Mouse (Mus musculus) lung, embryonic 15.5 days (tissue): ENCODE data around the gene Gfod2. TPM values are rescaled to one million over a fixed set of nuclear protein-coding genes. Genes with fewer than 3 reads are reported as not detected.

Experiments used
- ATAC-seq: fragments of 200-750 bp; cut with Nextera tagmentation; 2 replicates; pipeline ENCODE4 v1.8.0; 2017; ENCODE audit warnings: moderate number of reproducible peaks, borderline replicate concordance; ENCODE audit not compliant: low FRiP score, low TSS enrichment; ENCODE audit errors: extremely low read depth
- H3K27ac ChIP-seq: fragments of 300-500 bp; sonication (generic); 2 replicates; pipeline ENCODE4 v1.5.1; 2015; ENCODE audit warnings: moderate library complexity, mild to moderate bottlenecking, inconsistent platforms
- H3K27me3 ChIP-seq: fragments of 300-500 bp; sonication (generic); 2 replicates; pipeline ENCODE4 v1.6.1; 2015; ENCODE audit warnings: inconsistent platforms
- H3K36me3 ChIP-seq: fragments of 300-500 bp; sonication (generic); 2 replicates; pipeline ENCODE4 v1.6.1; 2015; ENCODE audit warnings: inconsistent platforms
- H3K4me1 ChIP-seq: fragments of 300-500 bp; sonication (generic); 2 replicates; pipeline ENCODE4 v1.6.1; 2015; ENCODE audit warnings: inconsistent platforms
- H3K4me2 ChIP-seq: fragments of 300-500 bp; sonication (generic); 2 replicates; pipeline ENCODE4 v1.6.1; 2015; ENCODE audit warnings: inconsistent platforms, mild to moderate bottlenecking, moderate library complexity
- H3K4me3 ChIP-seq: fragments of 300-500 bp; sonication (generic); 2 replicates; pipeline ENCODE4 v1.5.1; 2015; ENCODE audit warnings: mild to moderate bottlenecking, inconsistent platforms
- H3K9ac ChIP-seq: fragments of 300-500 bp; sonication (generic); 2 replicates; pipeline ENCODE4 v1.6.1; 2015; ENCODE audit warnings: inconsistent platforms
- H3K9me3 ChIP-seq: fragments of 300-500 bp; sonication (generic); 2 replicates; pipeline ENCODE4 v1.6.1; 2016; ENCODE audit warnings: inconsistent platforms
- WGBS: fragments of 180-500 bp; shearing (Covaris S2); methylation state at CpG from one replicate; pipeline ENCODE4 v1.1.7; 2015; 5-methylcytosine and 5-hydroxymethylcytosine counted together
- polyA plus RNA-seq: library from polyadenylated mRNA; unstranded; fragments of >200 nt; fragmentation: Nextera tagmentation; extraction: Ambion mirVana; gene quantifications from 2 replicates; pipeline ENCODE4 v1.2.1, GENCODE M21; 2015

Gene Gfod2
- polyA plus RNA-seq, 1 experiment from 2014 or later, result 23.5 TPM

DNA sequence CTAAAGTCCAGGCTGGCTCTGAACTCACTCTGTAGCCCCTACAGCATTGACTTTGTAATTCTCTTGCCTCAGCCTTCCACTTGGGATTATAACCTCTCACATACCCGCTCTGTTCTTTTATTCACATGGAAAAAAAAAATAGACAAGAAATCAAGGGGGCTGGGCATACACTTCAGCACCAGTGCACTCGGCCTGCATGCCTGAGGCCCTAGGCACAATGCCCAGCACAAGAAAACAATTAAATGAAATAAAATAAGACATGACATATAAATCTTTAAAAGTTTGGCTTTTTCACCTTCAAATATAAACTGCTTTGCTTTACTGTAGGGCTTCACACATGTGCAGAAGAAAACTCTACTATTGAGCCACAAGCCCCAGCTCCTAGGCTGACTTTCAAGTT is 4.5 kb downstream of the Gfod2 start:
- no peaks in the 10 kb centered on the region for H3K9me3 ChIP-seq
- no peaks in the 10 kb centered on the region for H3K36me3 ChIP-seq
- no peaks in the 10 kb centered on the region for H3K27me3 ChIP-seq
- H3K4me3 ChIP-seq, result no peak overlapping the region
- H3K4me2 ChIP-seq, result no peak overlapping the region
- H3K27ac ChIP-seq, result no peak overlapping the region
- H3K9ac ChIP-seq, result no peak overlapping the region
- WGBS, result 65% methylated on average over 2 of the region's 2 CpGs
- ATAC-seq, result no peak
- peaks cover 25% of the 10 kb centered on the region for H3K4me1 ChIP-seq

DNA sequence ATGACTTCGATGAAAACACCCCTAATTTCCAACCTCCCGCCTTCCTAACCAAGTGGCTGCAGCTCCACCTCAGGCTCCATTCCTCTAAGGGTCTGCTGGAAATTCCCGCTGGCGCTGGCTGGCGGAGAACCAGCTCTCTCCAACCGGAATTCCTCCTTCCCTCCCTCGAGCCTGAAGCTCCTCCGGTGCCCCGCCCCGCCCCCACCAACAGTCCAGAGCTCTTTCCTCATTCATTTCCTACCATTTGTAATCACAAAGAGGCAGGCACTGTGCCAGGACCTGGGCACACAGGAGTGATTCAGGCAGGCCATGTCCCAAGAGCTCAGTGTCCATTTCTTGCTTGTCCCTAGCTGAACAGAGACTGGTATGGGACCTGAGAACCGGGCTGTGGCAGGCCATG is 7.9 kb downstream of the Gfod2 start:
- Histone ChIP-seq H3K4me1 (peaks cover 22% of the 10 kb centered on the region), H3K36me3 (no peaks in the 10 kb centered on the region), H3K9me3 (no peaks in the 10 kb centered on the region), H3K4me2 (peak overlapping the region; percentile 45), H3K4me3 (no peak overlapping the region), H3K9ac (0 out of 2 replicates have a peak overlapping the region, but pooled peaks have one; percentile 13), H3K27ac (peak overlapping the region; percentile 75), H3K27me3 (no peaks in the 10 kb centered on the region)
- ATAC-seq, result peak; percentile 73
- WGBS, result 7% methylated on average over 11 of the region's 11 CpGs

DNA sequence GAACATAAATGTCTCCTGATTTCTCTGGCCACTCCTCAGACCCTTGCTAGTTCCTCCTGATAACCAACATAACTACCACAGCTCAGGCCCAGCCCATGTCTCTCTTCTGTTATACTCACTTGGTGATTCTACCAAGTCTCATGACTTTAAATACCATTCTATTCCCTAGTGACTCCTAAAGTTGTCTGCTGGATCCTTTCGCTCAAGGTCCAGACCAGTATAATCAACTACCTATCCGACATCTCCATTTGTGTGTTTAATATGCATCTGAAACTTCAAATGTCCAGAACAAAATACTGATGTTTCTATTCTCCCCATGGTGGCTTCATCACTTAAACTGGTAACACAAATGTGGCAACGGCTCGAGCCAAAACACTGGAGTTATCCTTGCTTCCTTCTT is 15.2 kb downstream of the Gfod2 start:
- no peak overlapping the region for H3K27ac ChIP-seq
- 73% methylated on average over 4 of the region's 4 CpGs for WGBS
- H3K36me3 ChIP-seq, result no peaks in the 10 kb centered on the region
- peaks cover 4% of the 10 kb centered on the region for H3K4me1 ChIP-seq
- no peaks in the 10 kb centered on the region for H3K27me3 ChIP-seq
- no peak overlapping the region for H3K4me3 ChIP-seq
- no peak overlapping the region for H3K9ac ChIP-seq
- no peak overlapping the region for H3K4me2 ChIP-seq
- H3K9me3 ChIP-seq, result no peaks in the 10 kb centered on the region
- ATAC-seq, result no peak

DNA sequence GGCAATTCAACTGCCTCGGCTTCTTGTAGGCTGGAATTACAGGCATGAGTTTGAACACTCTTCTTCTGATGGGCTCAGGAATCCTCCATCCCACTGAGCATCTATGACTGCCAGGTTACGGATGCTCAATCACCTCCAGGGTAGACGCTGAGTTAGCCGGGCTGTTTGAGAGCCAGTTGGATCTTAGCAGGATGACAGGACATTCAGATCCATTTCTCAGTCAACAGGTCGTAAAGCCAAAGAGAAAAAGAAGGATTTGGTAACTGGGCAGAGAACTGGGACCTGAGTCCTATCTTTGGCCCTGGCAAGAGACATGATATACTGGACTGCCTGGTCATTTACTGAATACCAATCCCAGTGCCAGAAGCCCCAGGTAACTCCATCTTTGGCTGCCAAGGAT is 19.2 kb downstream of the Gfod2 start:
- ATAC-seq, result no peak
- Histone ChIP-seq H3K9ac (no peak overlapping the region), H3K4me2 (no peak overlapping the region), H3K36me3 (no peaks in the 10 kb centered on the region), H3K4me1 (no peaks in the 10 kb centered on the region), H3K4me3 (no peak overlapping the region), H3K9me3 (no peaks in the 10 kb centered on the region), H3K27me3 (no peaks in the 10 kb centered on the region), H3K27ac (no peak overlapping the region)
- 81% methylated on average over 5 of the region's 5 CpGs for WGBS

DNA sequence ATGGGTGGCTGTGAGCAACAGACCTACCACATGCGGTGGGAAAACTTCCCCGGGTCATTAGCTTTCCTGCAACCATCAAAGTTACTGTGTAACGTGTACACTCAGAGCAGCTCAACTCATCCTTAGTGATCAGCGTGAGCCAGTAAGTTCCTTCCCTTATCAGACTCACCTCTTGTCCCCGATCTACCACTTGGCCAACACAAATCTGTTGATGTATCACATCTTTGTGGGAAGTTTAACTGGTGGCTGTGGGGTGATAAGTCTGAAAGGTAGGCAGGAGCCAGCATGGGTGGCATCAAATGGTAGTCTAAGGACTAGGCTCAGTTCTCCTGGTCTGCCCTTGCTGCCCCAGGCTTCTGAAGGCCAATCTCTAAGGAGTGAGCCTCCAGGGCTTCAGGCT is 26.3 kb downstream of the Gfod2 start:
- no peak overlapping the region for H3K4me2 ChIP-seq

DNA sequence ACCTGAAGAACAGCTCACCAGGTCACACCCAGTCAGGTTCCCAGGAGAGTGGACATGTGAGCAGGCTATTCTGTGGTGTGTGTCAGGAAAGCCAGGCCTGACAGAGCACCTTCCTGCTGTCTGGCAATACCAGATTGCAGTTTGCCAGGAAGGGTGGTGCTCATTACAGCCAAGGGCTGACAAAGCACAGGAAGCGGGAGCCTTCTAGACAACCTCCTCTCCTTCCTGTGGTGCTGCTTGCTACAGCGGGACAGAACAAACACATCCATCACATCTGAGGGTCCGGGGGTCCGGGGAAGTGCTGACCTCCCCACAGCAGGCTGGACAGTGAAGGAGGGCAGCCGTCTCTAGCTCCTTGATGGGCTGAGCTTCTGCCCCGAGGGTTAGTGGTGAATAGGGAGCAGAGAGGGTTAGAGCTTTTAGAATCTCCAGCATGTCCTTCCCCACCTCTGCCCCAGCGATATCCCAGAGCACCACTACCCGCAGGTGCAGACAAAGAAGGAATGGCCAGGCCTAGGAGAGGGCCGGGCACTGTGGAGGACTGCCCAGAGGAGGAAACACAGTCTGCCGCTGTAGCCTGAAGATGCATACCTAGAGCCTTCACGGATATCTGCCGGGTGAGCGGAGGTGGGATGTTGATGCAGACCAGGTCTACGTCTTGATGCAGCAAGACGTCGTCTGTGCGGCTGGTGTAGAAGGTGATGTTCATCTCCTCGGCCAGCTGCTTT is 30.9 kb downstream of the Gfod2 start:
- no peak overlapping the region for H3K9ac ChIP-seq
- peak; percentile 84 for ATAC-seq
- peak overlapping the region; percentile 58 for H3K27ac ChIP-seq
- H3K9me3 ChIP-seq, result no peaks in the 10 kb centered on the region
- peaks cover 7% of the 10 kb centered on the region; the same call in 1 of the 2 replicates for H3K36me3 ChIP-seq
- H3K27me3 ChIP-seq, result no peaks in the 10 kb centered on the region
- WGBS, result 74% methylated on average over 18 of the region's 18 CpGs
- 0 out of 2 replicates have a peak overlapping the region, but pooled peaks have one; percentile 14 for H3K4me2 ChIP-seq
- no peak overlapping the region for H3K4me3 ChIP-seq
- no peaks in the 10 kb centered on the region for H3K4me1 ChIP-seq

More for the DNA sequence above, 26.3 kb downstream of the Gfod2 start:
- WGBS, result 91% methylated on average over 5 of the region's 5 CpGs
- no peak overlapping the region for H3K9ac ChIP-seq
- H3K9me3 ChIP-seq, result no peaks in the 10 kb centered on the region
- no peaks in the 10 kb centered on the region for H3K27me3 ChIP-seq
- H3K4me1 ChIP-seq, result no peaks in the 10 kb centered on the region
- H3K36me3 ChIP-seq, result no peaks in the 10 kb centered on the region
- H3K27ac ChIP-seq, result no peak overlapping the region
- no peak overlapping the region for H3K4me3 ChIP-seq
- no peak for ATAC-seq

DNA sequence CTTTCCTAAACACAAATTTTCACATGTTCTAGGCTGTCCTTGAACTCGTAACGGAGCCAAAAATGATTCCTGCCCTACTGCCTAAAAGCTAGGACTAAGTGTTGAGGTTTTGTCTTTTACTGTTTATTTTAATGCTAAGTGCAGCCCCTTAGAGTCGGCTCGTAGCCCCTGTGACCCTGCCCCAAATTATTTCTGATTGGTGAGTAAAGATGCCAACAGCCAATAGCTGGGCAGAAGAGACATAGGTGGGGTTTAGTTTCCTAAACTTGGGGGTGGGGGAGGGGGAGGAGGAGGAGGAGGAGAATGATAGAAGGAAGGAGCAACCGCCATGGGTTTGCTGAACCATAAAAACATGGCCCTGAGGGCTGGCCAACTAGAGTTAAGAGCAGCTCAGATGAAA is 32.7 kb downstream of the Gfod2 start:
- no peak for ATAC-seq
- no peak overlapping the region for H3K27ac ChIP-seq
- no peak overlapping the region for H3K9ac ChIP-seq
- 64% methylated on average over 5 of the region's 5 CpGs for WGBS
- H3K4me2 ChIP-seq, result no peak overlapping the region
- H3K9me3 ChIP-seq, result no peaks in the 10 kb centered on the region
- H3K4me3 ChIP-seq, result no peak overlapping the region
- peaks cover 7% of the 10 kb centered on the region; the same call in 1 of the 2 replicates for H3K36me3 ChIP-seq
- no peaks in the 10 kb centered on the region for H3K27me3 ChIP-seq
- H3K4me1 ChIP-seq, result no peaks in the 10 kb centered on the region

DNA sequence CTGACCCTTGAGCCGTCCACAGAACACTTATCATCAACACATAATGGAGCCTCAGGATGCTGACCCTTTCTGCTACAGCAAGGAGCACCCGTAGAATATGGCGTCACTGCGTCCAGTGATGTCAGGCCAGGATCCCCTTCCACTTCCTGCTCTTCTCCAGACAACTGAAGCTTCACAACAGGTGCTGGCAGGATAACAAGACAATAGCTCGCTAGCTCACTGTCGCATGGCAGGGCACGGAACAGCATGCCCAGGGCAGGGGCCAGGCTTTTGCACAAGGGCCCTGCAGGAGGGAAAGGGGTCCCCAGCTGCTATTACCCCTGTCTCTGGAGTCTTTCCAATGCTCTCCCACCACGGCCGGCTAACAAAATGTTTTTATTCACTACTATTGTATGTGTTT is 35.6 kb downstream of the Gfod2 start:
- ATAC-seq, result no peak
- Histone ChIP-seq H3K9me3 (no peaks in the 10 kb centered on the region), H3K36me3 (peaks cover 7% of the 10 kb centered on the region; the same call in 1 of the 2 replicates), H3K4me2 (no peak overlapping the region), H3K27ac (no peak overlapping the region), H3K27me3 (no peaks in the 10 kb centered on the region), H3K4me3 (no peak overlapping the region), H3K4me1 (no peaks in the 10 kb centered on the region), H3K9ac (no peak overlapping the region)
- WGBS, result 84% methylated on average over 9 of the region's 9 CpGs

DNA sequence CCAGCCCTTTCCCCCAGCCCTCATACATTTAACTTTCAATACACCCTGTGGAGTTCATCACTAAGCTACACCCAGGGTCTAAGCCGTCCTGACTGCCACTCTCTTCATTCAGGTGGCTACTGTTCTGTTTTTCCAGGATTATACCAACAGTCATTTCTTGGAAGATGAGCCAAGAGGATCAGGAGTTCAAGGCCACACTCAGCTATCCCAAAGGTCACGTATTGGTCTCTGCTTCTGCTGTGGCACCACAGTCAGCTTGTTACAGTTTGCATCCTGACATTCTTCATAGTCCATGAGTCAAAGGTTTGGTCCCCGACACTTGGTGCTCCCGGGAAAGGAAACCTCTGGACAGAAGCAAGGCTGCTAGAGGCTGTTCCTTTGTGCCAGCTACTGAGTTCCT is 38.8 kb downstream of the Gfod2 start:
- Histone ChIP-seq H3K4me1 (no peaks in the 10 kb centered on the region), H3K27ac (peak overlapping the region; percentile 46; the same call in 1 of the 2 replicates), H3K9ac (no peak overlapping the region), H3K36me3 (0 out of 2 replicates have a peak, but pooled peaks cover 9% of the 10 kb centered on the region), H3K27me3 (no peaks in the 10 kb centered on the region), H3K4me2 (no peak overlapping the region), H3K9me3 (no peaks in the 10 kb centered on the region), H3K4me3 (no peak overlapping the region)
- 76% methylated on average over 4 of the region's 4 CpGs for WGBS
- no peak for ATAC-seq

DNA sequence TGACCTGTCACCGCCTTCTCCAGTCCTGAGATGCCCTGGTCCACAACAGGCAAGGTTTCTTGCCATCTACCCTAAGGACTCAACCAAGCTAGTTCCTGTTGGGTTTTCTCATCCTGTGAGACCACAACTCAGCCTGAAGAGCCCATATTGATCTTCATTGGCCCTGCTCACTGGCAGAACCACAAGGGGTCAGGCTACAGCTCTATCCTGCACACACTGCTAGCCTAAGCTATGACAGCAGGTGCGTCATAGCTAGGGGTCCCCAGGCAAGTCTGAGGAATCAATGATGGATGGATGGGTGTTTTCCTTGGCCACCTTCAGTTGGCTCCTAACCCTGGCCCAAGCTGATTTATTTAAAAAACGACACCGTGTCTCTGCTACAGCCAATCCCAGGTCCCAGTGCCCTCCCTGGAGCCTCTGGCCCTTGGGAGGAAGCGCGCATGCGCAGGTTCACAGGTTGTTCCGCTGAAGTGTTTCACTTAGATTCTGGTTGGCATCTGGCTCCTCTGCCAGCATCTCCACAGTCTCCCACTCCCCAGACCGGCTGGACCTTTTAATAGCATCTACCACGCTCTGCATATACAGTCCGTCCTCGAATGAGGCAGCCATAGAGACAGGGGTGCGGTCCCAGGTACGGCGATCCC is 42.0 kb downstream of the Gfod2 start:
- Histone ChIP-seq H3K36me3 (0 out of 2 replicates have a peak, but pooled peaks cover 9% of the 10 kb centered on the region), H3K9me3 (no peaks in the 10 kb centered on the region), H3K4me1 (no peaks in the 10 kb centered on the region), H3K27ac (no peak overlapping the region), H3K4me3 (no peak overlapping the region), H3K27me3 (no peaks in the 10 kb centered on the region), H3K4me2 (no peak overlapping the region), H3K9ac (no peak overlapping the region)
- ATAC-seq, result no peak
- 91% methylated on average over 15 of the region's 15 CpGs for WGBS

DNA sequence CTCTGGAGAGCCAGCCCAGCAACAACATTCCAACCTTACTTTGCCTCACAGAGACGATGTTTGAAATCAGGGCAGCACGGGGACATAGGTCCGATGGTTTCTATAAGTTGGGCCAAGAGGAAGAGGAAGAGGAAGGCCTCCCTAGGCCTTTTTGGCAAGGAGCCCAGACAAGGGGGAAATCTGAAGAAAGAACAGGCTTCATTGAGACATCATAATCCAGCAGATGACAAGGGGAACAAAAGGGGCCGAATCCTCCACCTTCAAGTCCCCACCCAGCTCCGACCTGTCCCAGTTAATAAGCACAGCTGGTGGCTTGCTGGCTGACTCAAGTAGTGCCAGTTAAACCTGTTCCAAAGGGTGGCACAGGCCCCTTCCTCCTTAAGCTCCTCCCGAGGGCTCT is 43.4 kb downstream of the Gfod2 start:
- Histone ChIP-seq H3K4me1 (no peaks in the 10 kb centered on the region), H3K4me3 (no peak overlapping the region), H3K27ac (peak overlapping the region; percentile 71), H3K9ac (no peak overlapping the region), H3K9me3 (no peaks in the 10 kb centered on the region), H3K4me2 (no peak overlapping the region), H3K27me3 (no peaks in the 10 kb centered on the region), H3K36me3 (0 out of 2 replicates have a peak, but pooled peaks cover 9% of the 10 kb centered on the region)
- peak; percentile 37; the same call in 1 of the 2 replicates for ATAC-seq
- 58% methylated on average over 6 of the region's 6 CpGs for WGBS

DNA sequence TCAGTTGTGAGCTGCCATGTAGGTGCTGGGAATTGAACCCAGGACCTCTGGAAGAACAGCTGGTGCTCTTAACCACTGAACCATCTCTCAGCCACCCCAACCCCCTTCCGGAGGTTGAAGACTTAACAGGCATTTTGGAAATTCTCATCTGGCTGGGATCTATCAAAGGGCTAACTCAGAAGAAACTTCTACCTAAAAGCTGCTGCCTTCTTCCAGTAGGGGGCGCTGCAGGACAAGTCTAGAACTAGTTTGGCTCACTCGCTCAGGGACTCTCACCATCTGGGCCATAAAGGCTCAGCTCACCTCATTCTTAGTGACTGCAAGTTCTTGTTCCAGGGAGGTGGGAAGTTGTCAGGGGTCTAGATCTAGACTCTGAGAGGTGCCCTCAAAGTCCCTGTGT is 44.3 kb downstream of the Gfod2 start:
- 8% methylated on average over 3 of the region's 3 CpGs for WGBS
- H3K27ac ChIP-seq, result no peak overlapping the region
- no peak overlapping the region for H3K4me2 ChIP-seq
- H3K9ac ChIP-seq, result no peak overlapping the region
- ATAC-seq, result 0 out of 2 replicates have a peak, but pooled peaks have one; percentile 36
- no peaks in the 10 kb centered on the region for H3K4me1 ChIP-seq
- no peaks in the 10 kb centered on the region for H3K27me3 ChIP-seq
- H3K9me3 ChIP-seq, result no peaks in the 10 kb centered on the region
- no peak overlapping the region for H3K4me3 ChIP-seq
- 0 out of 2 replicates have a peak, but pooled peaks cover 9% of the 10 kb centered on the region for H3K36me3 ChIP-seq
